Comparison of ENCODE assay signal across 9 mouse cellular contexts in genomic region chr10:80321014-80321669, GRCm38 (mm10). TPM values are rescaled to one million over a fixed set of nuclear protein-coding genes. Genes with fewer than 3 reads are reported as not detected.
DNase-seq lines count a peak whose midpoint lies in the region; ATAC-seq and TF ChIP-seq lines count a peak whose summit lies in the region.
"Had no signal": no experiment of that assay in that cellular context is flagged by ENCODE, and none has a peak within 500 bp of the region (broad histone marks: within the 10 kb centered on the region; RNA-seq: fewer than 3 reads in every experiment).

No protein-coding gene starts in this region.

- peaks cover 17% of the 10 kb centered on the region; the same call in 1 of the 2 replicates for H3K36me3 ChIP-seq in kidney, embryonic 15.5 days
- 0 out of 2 replicates have a peak, but pooled peaks cover 4% of the 10 kb centered on the region for H3K36me3 ChIP-seq in kidney, embryonic 16.5 days (ENCODE audit: insufficient read depth, low read length)
- H3K36me3 ChIP-seq in MEL (ENCODE audit: control insufficient read depth in 1 of 2, insufficient read depth in 2 of 2, low read length in 2 of 2) = peaks cover 0 to 11% of the 10 kb centered on the region in 2 experiments; a peak in 2 of 4 replicates
- peaks cover 19% of the 10 kb centered on the region for H3K36me3 ChIP-seq in limb, embryonic 13.5 days
- H3K36me3 ChIP-seq in heart, adult 2 months (ENCODE audit: control insufficient read depth, insufficient read depth, low read length) = no peaks in the 10 kb centered on the region

- H3K4me1 ChIP-seq in kidney, embryonic 15.5 days = peaks cover 51% of the 10 kb centered on the region
- H3K4me1 ChIP-seq in kidney, embryonic 16.5 days (ENCODE audit: insufficient read depth, low read length) = peaks cover 25% of the 10 kb centered on the region
- peaks cover 0 to 38% of the 10 kb centered on the region in 2 experiments; a peak in 3 of 4 replicates for H3K4me1 ChIP-seq in MEL (ENCODE audit: control insufficient read depth in 1 of 2, insufficient read depth in 2 of 2, low read length in 2 of 2)
- H3K4me1 ChIP-seq in limb, embryonic 13.5 days = peaks cover 39% of the 10 kb centered on the region
- H3K4me1 ChIP-seq in heart, adult 2 months (ENCODE audit: control insufficient read depth, insufficient read depth, low read length) = peaks cover 11% of the 10 kb centered on the region

- no peak overlapping the region for H3K4me3 ChIP-seq in kidney, embryonic 15.5 days (replicated peaks)
- no peak overlapping the region for H3K4me3 ChIP-seq in kidney, embryonic 16.5 days (ENCODE audit: low read length)
- peak overlapping the region in 1 of 2 experiments; percentile 52; a peak in 3 of 4 replicates for H3K4me3 ChIP-seq in MEL (ENCODE audit: control insufficient read depth in 1 of 2, insufficient read depth in 1 of 2, low read depth in 2 of 2, low read length in 2 of 2)
- H3K4me3 ChIP-seq in limb, embryonic 13.5 days = peak overlapping the region; percentile 86; the same call in 1 of the 2 replicates
- no peak overlapping the region for H3K4me3 ChIP-seq in heart, adult 2 months

- no peak overlapping the region for H3K9ac ChIP-seq in kidney, embryonic 15.5 days
- no peak overlapping the region for H3K9ac ChIP-seq in kidney, embryonic 16.5 days (replicated peaks; ENCODE audit: low read length)
- H3K9ac ChIP-seq in MEL (ENCODE audit: control insufficient read depth, low read depth, low read length, poor library complexity, severe bottlenecking) = peak overlapping the region; percentile 43
- no peak overlapping the region for H3K9ac ChIP-seq in limb, embryonic 13.5 days
- no peak overlapping the region for H3K9ac ChIP-seq in heart, adult 2 months (ENCODE audit: low read depth, low read length)

- TF ChIP-seq POLR2A in MEL (IDR thresholded peaks at IDR 0.05; ENCODE audit: control insufficient read depth in 1 of 2, insufficient read depth in 1 of 2, low read depth in 1 of 2, low read length in 2 of 2, poor library complexity in 1 of 2) = no peak
- no peak for TF ChIP-seq POLR2A in heart, adult 2 months (IDR thresholded peaks at IDR 0.05; ENCODE audit: insufficient read depth, low read depth, low read length)

- 68% methylated on average over 6 of the region's 6 CpGs for WGBS in kidney, embryonic 15.5 days
- 74% methylated on average over 6 of the region's 6 CpGs for WGBS in kidney, embryonic 16.5 days
- 75% methylated on average over 6 of the region's 6 CpGs for WGBS in limb, embryonic 13.5 days
- WGBS in heart, adult 2 months = 66% methylated on average over 6 of the region's 6 CpGs

- peaks cover 18% of the 10 kb centered on the region for H3K27me3 ChIP-seq in kidney, embryonic 15.5 days
- H3K27me3 ChIP-seq in kidney, embryonic 16.5 days (ENCODE audit: insufficient read depth, low read length) = peaks cover 15% of the 10 kb centered on the region
- no peaks in the 10 kb centered on the region for H3K27me3 ChIP-seq in MEL (ENCODE audit: control insufficient read depth in 1 of 2, insufficient read depth in 2 of 2, low read length in 2 of 2)
- H3K27me3 ChIP-seq in limb, embryonic 13.5 days = peaks cover 18% of the 10 kb centered on the region
- H3K27me3 ChIP-seq in heart, adult 2 months (ENCODE audit: control insufficient read depth, insufficient read depth, low read length) = no peaks in the 10 kb centered on the region

- peak overlapping the region; percentile 92 for H3K4me2 ChIP-seq in kidney, embryonic 15.5 days
- no peak overlapping the region for H3K4me2 ChIP-seq in kidney, embryonic 16.5 days (replicated peaks; ENCODE audit: low read depth, low read length)
- H3K4me2 ChIP-seq in limb, embryonic 13.5 days (replicated peaks) = peak overlapping the region; percentile 19; the same call in 1 of the 2 replicates

- no peak for TF ChIP-seq CTCF in MEL (IDR thresholded peaks at IDR 0.05 in 2 of 3, conservative IDR thresholded peaks at IDR 0.05 in 1 of 3; ENCODE audit: control insufficient read depth in 1 of 3, insufficient read depth in 1 of 3, low read depth in 2 of 3, low read length in 3 of 3, poor library complexity in 1 of 3, severe bottlenecking in 1 of 3)
- TF ChIP-seq CTCF in heart, adult 2 months (IDR thresholded peaks at IDR 0.05) = no peak

- peak; percentile 63 for DNase-seq in CD4-positive, CD25-positive, alpha-beta regulatory T cell, adult 2 months (ENCODE audit: low read depth, low spot score)
- peak; percentile 56 for DNase-seq in MEL (ENCODE audit: low read depth, low spot score)
- no peak for DNase-seq in Muller cell, postnatal 12 days (ENCODE audit: inconsistent ontology term)
- no peak for DNase-seq in kidney, postnatal 36 days
- no peak for DNase-seq in heart, adult 2 months

- intact Hi-C loops in heart, adult 2 months (cut with DNase I) = loop anchor here (10.0 kb wide), 1 partner anchor 146 kb away; the partner anchor contains the start of genes 1600002K03Rik and Efna2

- peak overlapping the region; percentile 64; the same call in 1 of the 2 replicates for H3K27ac ChIP-seq in kidney, embryonic 15.5 days
- no peak overlapping the region for H3K27ac ChIP-seq in kidney, embryonic 16.5 days (ENCODE audit: low read length)
- H3K27ac ChIP-seq in MEL (ENCODE audit: control insufficient read depth, low read depth, low read length) = peak overlapping the region; percentile 58
- no peak overlapping the region for H3K27ac ChIP-seq in limb, embryonic 13.5 days
- no peak overlapping the region for H3K27ac ChIP-seq in heart, adult 2 months

- no peaks in the 10 kb centered on the region for H3K9me3 ChIP-seq in kidney, embryonic 15.5 days (replicated peaks)
- no peaks in the 10 kb centered on the region for H3K9me3 ChIP-seq in kidney, embryonic 16.5 days (ENCODE audit: low read length)
- no peaks in the 10 kb centered on the region for H3K9me3 ChIP-seq in MEL (replicated peaks; ENCODE audit: insufficient read depth, low read length)
- no peaks in the 10 kb centered on the region for H3K9me3 ChIP-seq in limb, embryonic 13.5 days

- H3K79me2 ChIP-seq in MEL (ENCODE audit: control insufficient read depth, insufficient read depth, low read length, poor library complexity) = peaks cover 39% of the 10 kb centered on the region
- H3K79me2 ChIP-seq in heart, adult 2 months (replicated peaks; ENCODE audit: control insufficient read depth, insufficient read depth, low read length) = no peaks in the 10 kb centered on the region

- TF ChIP-seq EP300 in MEL (IDR thresholded peaks at IDR 0.05; ENCODE audit: low read depth in 1 of 2, low read length in 2 of 2) = no peak
- no peak for TF ChIP-seq EP300 in heart, adult 2 months (IDR thresholded peaks at IDR 0.05; ENCODE audit: insufficient read depth, low read depth, low read length)

- no peak for ATAC-seq in kidney, embryonic 15.5 days (replicated peaks; ENCODE audit: low FRiP score)
- ATAC-seq in kidney, embryonic 16.5 days (ENCODE audit: low FRiP score, low TSS enrichment) = no peak
- ATAC-seq in limb, embryonic 13.5 days (ENCODE audit: low FRiP score, low read depth) = no peak

- no peak for TF ChIP-seq RAD21 in MEL (IDR thresholded peaks at IDR 0.05; ENCODE audit: low read depth, low read length)

RNA-seq across cellular contexts. Expression of gene 2310011J03Rik, which starts 0.8 kb away (rescaled TPM):
- polyA plus RNA-seq in kidney, embryonic 15.5 days (2015; fragmentation: Nextera tagmentation; extraction: Ambion mirVana) = 49.5 and 52.7 TPM in 2 replicates
- polyA plus RNA-seq in kidney, embryonic 16.5 days (2015; fragmentation: Nextera tagmentation; extraction: Ambion mirVana) = 52.9 and 54.8 TPM in 2 replicates
- 68.9 and 81.5 TPM in 2 replicates for total RNA-seq in MEL (2012; rRNA removed)
- 10 to 100 TPM in 1 of 2 experiments, not detected in 1; 65.7 TPM for polyA plus RNA-seq in MEL (2012; ENCODE audit: insufficient read depth in 1 of 2, insufficient read length in 2 of 2, low read depth in 1 of 2, low replicate concordance in 2 of 2, missing spikeins in 1 of 2)
- polyA plus RNA-seq in limb, embryonic 13.5 days (2015; fragmentation: Nextera tagmentation; extraction: Ambion mirVana) = 50.7 and 51.2 TPM in 2 replicates
- 10 to 100 TPM; 13.3 to 14.5 TPM for total RNA-seq in heart, adult 2 months (2021)
- 27.3 and 28.9 TPM in 2 replicates for polyA plus RNA-seq in heart, adult 2 months (2012; rRNA removed)

RNA-seq across cellular contexts. Expression of gene Pcsk4, which starts 8.2 kb away (rescaled TPM):
- 5.8 and 9.1 TPM in 2 replicates for polyA plus RNA-seq in kidney, embryonic 15.5 days (2015; fragmentation: Nextera tagmentation; extraction: Ambion mirVana)
- 8.6 and 8.8 TPM in 2 replicates for polyA plus RNA-seq in kidney, embryonic 16.5 days (2015; fragmentation: Nextera tagmentation; extraction: Ambion mirVana)
- 6.1 and 6.5 TPM in 2 replicates for total RNA-seq in MEL (2012; rRNA removed)
- polyA plus RNA-seq in MEL (2012; ENCODE audit: insufficient read depth in 1 of 2, insufficient read length in 2 of 2, low read depth in 1 of 2, low replicate concordance in 2 of 2, missing spikeins in 1 of 2) = 10 to 100 TPM in 1 of 2 experiments, not detected in 1; 23.1 TPM
- 4.8 and 6.5 TPM in 2 replicates for polyA plus RNA-seq in limb, embryonic 13.5 days (2015; fragmentation: Nextera tagmentation; extraction: Ambion mirVana)
- 1 to 10 TPM; 1.4 to 1.8 TPM for total RNA-seq in heart, adult 2 months (2021)
- polyA plus RNA-seq in heart, adult 2 months (2012; rRNA removed) = 4.5 and 4.9 TPM in 2 replicates

RNA-seq across cellular contexts. Expression of gene Reep6, which starts 8.6 kb away (rescaled TPM):
- 8.4 and 10.5 TPM in 2 replicates for polyA plus RNA-seq in kidney, embryonic 15.5 days (2015; fragmentation: Nextera tagmentation; extraction: Ambion mirVana)
- polyA plus RNA-seq in kidney, embryonic 16.5 days (2015; fragmentation: Nextera tagmentation; extraction: Ambion mirVana) = 11.0 and 11.5 TPM in 2 replicates
- 3.1 and 3.2 TPM in 2 replicates for total RNA-seq in MEL (2012; rRNA removed)
- polyA plus RNA-seq in MEL (2012; ENCODE audit: insufficient read depth in 1 of 2, insufficient read length in 2 of 2, low read depth in 1 of 2, low replicate concordance in 2 of 2, missing spikeins in 1 of 2) = 10 to 100 TPM in 1 of 2 experiments, not detected in 1; 27.9 TPM
- polyA plus RNA-seq in limb, embryonic 13.5 days (2015; fragmentation: Nextera tagmentation; extraction: Ambion mirVana) = 6.1 and 6.3 TPM in 2 replicates
- 1 to 10 TPM; 2.8 to 3.6 TPM for total RNA-seq in heart, adult 2 months (2021)
- polyA plus RNA-seq in heart, adult 2 months (2012; rRNA removed) = 2.9 and 4.1 TPM in 2 replicates
- total RNA-seq: monocyte, adult 5-6 weeks had no signal

RNA-seq across cellular contexts. Expression of gene Apc2, which starts 25.4 kb away (rescaled TPM):
- 1.6 and 2.4 TPM in 2 replicates for polyA plus RNA-seq in kidney, embryonic 15.5 days (2015; fragmentation: Nextera tagmentation; extraction: Ambion mirVana)
- 1.6 and 1.9 TPM in 2 replicates for polyA plus RNA-seq in kidney, embryonic 16.5 days (2015; fragmentation: Nextera tagmentation; extraction: Ambion mirVana)
- total RNA-seq in MEL (2012; rRNA removed) = 0.39 and 0.58 TPM in 2 replicates
- 1 to 10 TPM in 1 of 2 experiments, not detected in 1; 1.2 TPM for polyA plus RNA-seq in MEL (2012; ENCODE audit: insufficient read depth in 1 of 2, insufficient read length in 2 of 2, low read depth in 1 of 2, low replicate concordance in 2 of 2, missing spikeins in 1 of 2)
- 3.3 and 3.8 TPM in 2 replicates for polyA plus RNA-seq in limb, embryonic 13.5 days (2015; fragmentation: Nextera tagmentation; extraction: Ambion mirVana)
- total RNA-seq in heart, adult 2 months (2021) = 1 to 10 TPM; 2.3 to 2.6 TPM
- 2.4 and 2.7 TPM in 2 replicates for polyA plus RNA-seq in heart, adult 2 months (2012; rRNA removed)
- total RNA-seq: monocyte, adult 5-6 weeks had no signal

RNA-seq across cellular contexts. Expression of gene Adamtsl5, which starts 27.1 kb away (rescaled TPM):
- 3.6 and 5.2 TPM in 2 replicates for polyA plus RNA-seq in kidney, embryonic 15.5 days (2015; fragmentation: Nextera tagmentation; extraction: Ambion mirVana)
- 4.8 and 5.4 TPM in 2 replicates for polyA plus RNA-seq in kidney, embryonic 16.5 days (2015; fragmentation: Nextera tagmentation; extraction: Ambion mirVana)
- 2.4 and 3.9 TPM in 2 replicates for total RNA-seq in MEL (2012; rRNA removed)
- polyA plus RNA-seq in MEL (2012; ENCODE audit: insufficient read depth in 1 of 2, insufficient read length in 2 of 2, low read depth in 1 of 2, low replicate concordance in 2 of 2, missing spikeins in 1 of 2) = 10 to 100 TPM in 1 of 2 experiments, not detected in 1; 16.5 TPM
- polyA plus RNA-seq in limb, embryonic 13.5 days (2015; fragmentation: Nextera tagmentation; extraction: Ambion mirVana) = 2.0 and 2.4 TPM in 2 replicates
- total RNA-seq in heart, adult 2 months (2021) = 10 to 100 TPM; 71.9 to 84.5 TPM
- 80.9 and 85.2 TPM in 2 replicates for polyA plus RNA-seq in heart, adult 2 months (2012; rRNA removed)
- total RNA-seq: monocyte, adult 5-6 weeks had no signal

Comparison
In these comparisons a context has a peak if more than half of its experiments do, and no peak if none do; other contexts are left out.
1. H3K27ac ChIP-seq: peak in kidney, embryonic 15.5 days (single experiment) and MEL (single experiment); none in kidney, embryonic 16.5 days (single experiment), limb, embryonic 13.5 days (single experiment) and heart, adult 2 months (single experiment).
2. DNase-seq: peak in CD4-positive, CD25-positive, alpha-beta regulatory T cell, adult 2 months (single experiment) and MEL (single experiment); none in Muller cell, postnatal 12 days (single experiment), kidney, postnatal 36 days (0 of 2) and heart, adult 2 months (0 of 2).